Mouse (Mus musculus): Measurements from ENCODE around the gene Nrf1. TPM values are rescaled to one million over a fixed set of nuclear protein-coding genes. Genes with fewer than 3 reads are reported as not detected.

Nrf1 gene
- polyA plus RNA-seq, 1 experiment from 2014 or later = 43.5 TPM

- H3K27ac ChIP-seq = peak overlapping the region; percentile 35; the same call in 1 of the 2 replicates
Measured at GRCm38 (mm10) chr6:30172820-30173550, 125.2 kb downstream of the Nrf1 start.

DNA sequence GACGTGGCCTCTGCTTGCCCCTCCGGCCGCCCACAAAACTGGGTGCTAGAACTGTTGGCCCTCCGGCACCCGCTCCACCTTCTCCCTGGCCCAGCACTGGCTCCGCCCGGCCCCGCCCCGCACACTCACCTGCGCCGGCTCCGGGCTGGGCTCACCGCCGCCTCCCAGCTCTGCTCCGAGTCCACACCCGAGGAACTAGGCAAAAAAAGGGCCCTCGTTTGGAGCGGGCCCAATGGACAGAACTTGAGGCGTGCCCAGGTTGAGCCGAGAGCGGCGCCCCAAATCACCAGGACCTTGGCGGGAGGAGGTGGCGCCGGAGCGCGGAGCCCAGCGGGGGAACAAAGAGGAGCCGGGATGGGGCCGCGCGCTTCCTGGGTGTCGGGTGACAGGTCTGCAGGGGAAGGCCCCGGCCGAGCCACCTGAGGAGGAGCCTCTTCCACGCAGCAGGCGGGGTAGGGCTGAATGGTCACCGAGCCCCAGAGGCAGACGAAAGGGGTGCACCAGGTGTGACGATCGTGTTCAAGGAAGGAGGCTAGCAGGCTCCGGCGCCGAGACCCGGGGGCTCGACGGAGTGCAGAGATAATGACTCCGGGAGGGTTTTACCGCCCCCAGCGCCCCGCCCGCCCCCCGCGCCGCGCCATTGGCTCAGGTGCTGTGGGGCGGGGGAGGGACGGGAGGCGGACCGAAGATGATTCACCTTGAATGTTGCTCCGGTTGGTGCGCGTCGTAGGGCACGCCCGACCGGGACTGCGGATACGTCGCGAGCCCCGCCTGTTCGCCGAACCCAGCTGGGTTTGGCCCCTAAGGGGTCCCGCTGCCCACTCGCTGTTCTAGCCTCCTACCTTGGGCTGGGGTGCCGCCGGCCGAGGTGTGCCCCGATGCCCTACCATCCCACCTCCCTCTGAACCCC lies 126.0 kb downstream of the Nrf1 start:
- H3K9me3 ChIP-seq = no peaks in the 10 kb centered on the region
- H3K9ac ChIP-seq = 0 out of 2 replicates have a peak overlapping the region, but pooled peaks have one; percentile 29
- H3K4me3 ChIP-seq = peak overlapping the region; percentile 31
- ATAC-seq (ENCODE audit: low FRiP score) = no peak
- peaks cover 97% of the 10 kb centered on the region for H3K27me3 ChIP-seq
- H3K4me2 ChIP-seq = peak overlapping the region; percentile 30
- under 1% methylated on average over 80 of the region's 80 CpGs for WGBS
- H3K4me1 ChIP-seq (replicated peaks) = peaks cover 36% of the 10 kb centered on the region
- H3K36me3 ChIP-seq = no peaks in the 10 kb centered on the region
- 0 out of 2 replicates have a peak overlapping the region, but pooled peaks have one; percentile 35 for H3K27ac ChIP-seq

More at GRCm38 (mm10) chr6:30172820-30173550, 125.2 kb downstream of the Nrf1 start:
- peak overlapping the region; percentile 19; the same call in 1 of the 2 replicates for H3K9ac ChIP-seq
- 1% methylated on average over 44 of the region's 44 CpGs for WGBS
- peaks cover 97% of the 10 kb centered on the region for H3K27me3 ChIP-seq
- H3K4me3 ChIP-seq = peak overlapping the region; percentile 31
- H3K4me2 ChIP-seq = peak overlapping the region; percentile 30
- ATAC-seq (ENCODE audit: low FRiP score) = no peak
- peaks cover 33% of the 10 kb centered on the region for H3K4me1 ChIP-seq (replicated peaks)
- H3K9me3 ChIP-seq = no peaks in the 10 kb centered on the region
- H3K36me3 ChIP-seq = no peaks in the 10 kb centered on the region

- ATAC-seq (ENCODE audit: low FRiP score) = no peak
- Histone ChIP-seq H3K4me1 (replicated peaks) (peaks cover 39% of the 10 kb centered on the region), H3K4me2 (peak overlapping the region; percentile 30), H3K27me3 (peaks cover 96% of the 10 kb centered on the region), H3K27ac (no peak overlapping the region), H3K36me3 (no peaks in the 10 kb centered on the region), H3K9ac (peak overlapping the region; percentile 13; the same call in 1 of the 2 replicates), H3K4me3 (peak overlapping the region; percentile 31), H3K9me3 (no peaks in the 10 kb centered on the region)
- 1% methylated on average over 33 of the region's 33 CpGs for WGBS
Measured at GRCm38 (mm10) chr6:30174461-30175224, 126.9 kb downstream of the Nrf1 start.

DNA sequence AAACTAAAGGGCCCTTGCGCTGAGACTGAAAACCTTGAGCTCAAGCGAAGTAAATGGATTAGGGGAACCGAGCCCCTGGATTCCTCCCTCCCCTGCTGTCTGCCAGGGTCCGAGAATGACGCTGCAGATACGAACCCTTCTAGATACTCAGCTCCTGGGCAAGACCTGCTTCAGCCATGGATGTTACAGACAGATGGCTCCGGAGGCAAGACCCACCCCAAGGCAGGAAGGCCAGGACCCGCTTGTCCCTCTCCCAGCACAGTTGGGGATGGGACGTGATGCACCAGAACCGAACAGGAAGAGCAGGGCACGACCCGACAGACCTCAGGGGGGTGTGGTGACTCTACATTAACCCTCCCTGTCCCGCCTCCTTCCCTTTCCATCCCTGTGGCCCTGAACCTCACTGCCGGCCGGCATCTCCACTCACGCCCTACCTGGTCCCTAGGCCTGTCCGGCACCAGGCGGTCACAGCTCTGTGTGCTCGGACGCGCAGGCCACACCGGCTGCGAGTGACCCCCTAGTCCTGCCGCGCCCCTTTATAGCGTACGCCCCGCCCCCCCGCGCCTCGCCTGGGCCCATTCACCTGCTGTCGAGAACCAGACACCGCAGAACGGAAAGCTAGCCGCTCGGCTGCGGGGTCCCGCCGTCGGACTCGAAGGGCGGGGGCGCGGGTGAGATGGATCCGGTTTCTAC lies 127.6 kb downstream of the Nrf1 start:
- under 1% methylated on average over 45 of the region's 45 CpGs for WGBS
- Histone ChIP-seq H3K4me3 (peak overlapping the region; percentile 22), H3K27me3 (peaks cover 96% of the 10 kb centered on the region), H3K27ac (peak overlapping the region; percentile 20; the same call in 1 of the 2 replicates), H3K9ac (no peak overlapping the region), H3K9me3 (no peaks in the 10 kb centered on the region), H3K4me2 (peak overlapping the region; percentile 33), H3K4me1 (replicated peaks) (peaks cover 40% of the 10 kb centered on the region), H3K36me3 (no peaks in the 10 kb centered on the region)
- no peak for ATAC-seq (ENCODE audit: low FRiP score)

DNA sequence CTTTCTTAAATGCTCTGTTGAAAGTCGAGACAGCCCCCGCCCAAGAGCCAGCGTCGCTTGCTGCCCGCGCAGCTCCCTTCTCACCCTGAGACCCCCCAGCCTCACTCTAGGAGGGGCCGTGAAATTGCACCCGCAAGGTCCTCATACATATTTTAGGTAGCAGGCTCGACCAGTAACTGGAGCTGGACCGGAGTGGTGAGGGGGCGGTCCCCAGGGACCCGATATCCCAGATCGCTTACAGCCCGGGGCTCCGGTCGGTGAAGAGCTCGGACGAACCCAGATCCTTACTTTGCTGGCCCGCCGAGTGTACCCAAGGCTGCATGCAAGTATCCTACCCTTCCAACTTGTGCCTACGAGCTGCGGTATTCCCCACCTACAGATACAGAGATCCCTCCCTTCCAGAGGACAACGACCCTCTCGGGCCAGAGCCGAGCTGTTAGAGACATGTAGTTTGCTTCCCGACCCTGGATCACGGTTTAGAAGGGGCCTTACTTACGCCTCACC lies 128.2 kb downstream of the Nrf1 start:
- H3K9me3 ChIP-seq = no peaks in the 10 kb centered on the region
- peaks cover 40% of the 10 kb centered on the region for H3K4me1 ChIP-seq (replicated peaks)
- peaks cover 96% of the 10 kb centered on the region for H3K27me3 ChIP-seq
- WGBS = under 1% methylated on average over 28 of the region's 28 CpGs
- no peaks in the 10 kb centered on the region for H3K36me3 ChIP-seq
- H3K4me3 ChIP-seq = peak overlapping the region; percentile 22
- H3K4me2 ChIP-seq = peak overlapping the region; percentile 33
- no peak overlapping the region for H3K9ac ChIP-seq
- no peak overlapping the region for H3K27ac ChIP-seq
- no peak for ATAC-seq (ENCODE audit: low FRiP score)

DNA sequence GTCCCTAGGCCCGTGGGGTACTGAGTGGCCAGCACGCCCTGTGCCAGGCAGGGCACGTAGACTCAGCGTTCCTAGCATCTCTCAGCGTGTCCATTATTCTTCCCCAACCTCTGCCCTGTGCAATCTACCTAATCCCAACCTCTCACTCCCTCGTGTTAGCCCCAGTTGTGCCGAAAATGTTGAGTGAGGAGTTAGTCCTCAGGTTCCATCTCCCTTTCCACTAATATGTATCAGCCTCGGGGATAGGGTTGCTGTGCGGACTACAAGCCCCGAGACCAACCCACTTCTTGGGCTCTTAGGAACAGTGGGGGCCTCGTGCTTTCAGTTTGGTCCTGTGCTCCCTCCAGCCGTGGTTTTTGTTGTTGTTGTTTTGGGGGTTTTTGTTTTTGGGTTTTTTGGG lies 128.7 kb downstream of the Nrf1 start:
- Histone ChIP-seq H3K4me2 (no peak overlapping the region), H3K27ac (no peak overlapping the region), H3K4me3 (no peak overlapping the region), H3K36me3 (no peaks in the 10 kb centered on the region), H3K9me3 (no peaks in the 10 kb centered on the region), H3K27me3 (peaks cover 96% of the 10 kb centered on the region), H3K4me1 (replicated peaks) (peaks cover 43% of the 10 kb centered on the region), H3K9ac (no peak overlapping the region)
- ATAC-seq (ENCODE audit: low FRiP score) = no peak
- 4% methylated on average over 12 of the region's 12 CpGs for WGBS

GRCm38 (mm10) chr6:30177305-30177704 lies 129.5 kb downstream of the Nrf1 start:
- no peak overlapping the region for H3K9ac ChIP-seq
- no peaks in the 10 kb centered on the region for H3K9me3 ChIP-seq
- 1% methylated on average over 14 of the region's 14 CpGs for WGBS
- ATAC-seq (ENCODE audit: low FRiP score) = no peak
- peaks cover 46% of the 10 kb centered on the region for H3K4me1 ChIP-seq (replicated peaks)
- no peak overlapping the region for H3K4me2 ChIP-seq
- H3K4me3 ChIP-seq = no peak overlapping the region
- H3K27me3 ChIP-seq = peaks cover 95% of the 10 kb centered on the region
- H3K36me3 ChIP-seq = no peaks in the 10 kb centered on the region
- H3K27ac ChIP-seq = no peak overlapping the region

GRCm38 (mm10) chr6:30178023-30178639 lies 130.3 kb downstream of the Nrf1 start:
- Histone ChIP-seq H3K36me3 (no peaks in the 10 kb centered on the region), H3K27ac (no peak overlapping the region), H3K9me3 (no peaks in the 10 kb centered on the region), H3K9ac (no peak overlapping the region), H3K4me2 (no peak overlapping the region), H3K4me3 (no peak overlapping the region), H3K27me3 (peaks cover 94% of the 10 kb centered on the region), H3K4me1 (replicated peaks) (peaks cover 42% of the 10 kb centered on the region)
- WGBS = 2% methylated on average over 27 of the region's 27 CpGs
- ATAC-seq (ENCODE audit: low FRiP score) = no peak

DNA sequence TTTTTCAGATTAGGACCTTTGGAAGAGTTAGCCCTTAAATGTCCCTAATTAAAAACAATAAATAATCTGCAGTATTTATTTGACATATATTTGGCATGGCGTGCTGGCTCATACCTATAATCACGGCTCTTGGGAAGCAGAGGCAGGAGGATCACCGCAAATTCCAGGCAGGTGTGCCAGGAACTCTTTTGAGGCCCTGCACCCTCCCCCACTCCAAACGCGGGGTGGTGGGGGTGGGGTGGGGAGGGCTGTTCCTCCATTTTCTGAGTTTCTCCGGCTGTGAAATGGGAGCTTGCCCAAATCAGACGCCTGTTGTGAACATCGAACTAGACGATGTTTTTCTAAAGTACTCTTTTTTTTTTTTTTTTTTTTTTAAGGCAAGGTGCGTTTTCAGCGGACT lies 131.3 kb downstream of the Nrf1 start:
- H3K9ac ChIP-seq = no peak overlapping the region
- peaks cover 91% of the 10 kb centered on the region for H3K27me3 ChIP-seq
- H3K36me3 ChIP-seq = no peaks in the 10 kb centered on the region
- no peak overlapping the region for H3K4me2 ChIP-seq
- no peak overlapping the region for H3K27ac ChIP-seq
- 24% methylated on average over 11 of the region's 11 CpGs for WGBS
- no peaks in the 10 kb centered on the region for H3K9me3 ChIP-seq
- peaks cover 32% of the 10 kb centered on the region for H3K4me1 ChIP-seq (replicated peaks)
- H3K4me3 ChIP-seq = no peak overlapping the region
- ATAC-seq (ENCODE audit: low FRiP score) = no peak

DNA sequence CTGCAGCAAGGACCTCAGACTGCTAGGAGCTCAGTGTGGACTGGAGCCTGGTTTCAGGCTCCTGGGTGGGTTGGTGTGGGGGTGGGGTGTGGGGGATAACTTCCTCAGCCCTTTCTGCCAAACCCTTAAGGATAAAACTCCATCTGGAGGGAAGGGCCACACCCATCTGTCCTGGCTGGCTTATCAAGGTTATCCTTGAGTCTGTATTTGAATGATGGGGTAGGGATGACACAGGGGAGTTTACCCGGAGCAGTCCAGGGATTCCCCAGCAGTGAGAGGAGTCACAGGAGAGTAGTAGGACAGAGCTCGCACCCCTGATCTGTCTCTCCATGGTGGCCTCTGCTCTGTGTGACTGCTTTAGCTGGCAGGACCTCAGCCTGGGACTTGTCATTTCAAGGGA lies 132.5 kb downstream of the Nrf1 start:
- H3K27me3 ChIP-seq = peaks cover 85% of the 10 kb centered on the region
- no peaks in the 10 kb centered on the region for H3K36me3 ChIP-seq
- no peak overlapping the region for H3K4me2 ChIP-seq
- H3K9ac ChIP-seq = no peak overlapping the region
- no peak overlapping the region for H3K27ac ChIP-seq
- ATAC-seq (ENCODE audit: low FRiP score) = peak; percentile 38; the same call in 1 of the 2 replicates
- H3K9me3 ChIP-seq = no peaks in the 10 kb centered on the region
- no peak overlapping the region for H3K4me3 ChIP-seq
- 42% methylated on average over 2 of the region's 2 CpGs for WGBS
- peaks cover 22% of the 10 kb centered on the region for H3K4me1 ChIP-seq (replicated peaks)

DNA sequence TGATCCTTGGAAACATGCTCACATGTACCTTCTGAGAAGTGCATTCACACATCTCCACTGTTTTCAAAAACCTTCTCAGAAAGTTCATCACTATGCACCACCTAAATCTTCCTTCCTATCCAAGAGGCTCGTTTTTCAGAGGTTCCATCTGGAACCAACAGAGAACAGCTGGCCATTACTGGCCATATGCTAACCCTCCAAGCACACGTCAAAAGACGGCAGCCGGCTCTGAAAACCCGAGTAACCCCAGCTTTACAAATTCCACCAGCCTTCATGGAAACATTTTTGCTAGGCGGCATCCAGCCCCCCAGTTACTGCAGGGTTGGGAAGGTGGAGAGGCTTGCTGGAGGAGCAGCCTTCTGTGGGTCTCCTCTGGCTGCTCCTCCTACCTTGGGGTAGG lies 134.2 kb downstream of the Nrf1 start:
- Histone ChIP-seq H3K27me3 (peaks cover 72% of the 10 kb centered on the region), H3K4me1 (replicated peaks) (peaks cover 14% of the 10 kb centered on the region), H3K4me3 (no peak overlapping the region), H3K4me2 (no peak overlapping the region), H3K27ac (peak overlapping the region; percentile 1; the same call in 1 of the 2 replicates), H3K9me3 (no peaks in the 10 kb centered on the region), H3K36me3 (no peaks in the 10 kb centered on the region), H3K9ac (no peak overlapping the region)
- WGBS = 53% methylated on average over 6 of the region's 6 CpGs
- no peak for ATAC-seq (ENCODE audit: low FRiP score)
